Mouse (Mus musculus) ovary, postnatal 36 days (tissue): ENCODE data around the gene Hist1h2bq.
A peak's percentile ranks its signal among the peaks of the same experiment; 100 is the strongest.

Experiments
- DNase-seq: peaks from one replicate; pipeline ENCODE4 v3.0.0; 2022; ENCODE audit warnings: low spot score, mixed read lengths

The Hist1h2bq gene

GRCm38 (mm10) chr13:21787760-21788593 lies 22.0 kb downstream of the Hist1h2bq start:
- no peak for DNase-seq

GRCm38 (mm10) chr13:21786899-21787629 lies 22.9 kb downstream of the Hist1h2bq start, which contains the start of the genes Hist1h2an and Hist1h2bp:
Gene Hist1h2an, minus strand, starts transcription at chr13:21787218.
Gene Hist1h2bp, plus strand, starts transcription at chr13:21787461.
- DNase-seq, result peak; percentile 75

- no peak for DNase-seq
Measured at GRCm38 (mm10) chr13:21786189-21786898, 23.7 kb downstream of the Hist1h2bq start.

GRCm38 (mm10) chr13:21784311-21784710 lies 25.7 kb downstream of the Hist1h2bq start:
- DNase-seq, result no peak

- DNase-seq, result no peak
Measured at GRCm38 (mm10) chr13:21783734-21784161, 26.2 kb downstream of the Hist1h2bq start.

GRCm38 (mm10) chr13:21783255-21783617 lies 26.8 kb downstream of the Hist1h2bq start, which contains the start of gene Hist1h3i:
Gene Hist1h3i, minus strand, starts transcription at chr13:21783370.
- peak; percentile 43 for DNase-seq

- DNase-seq, result peak; percentile 15
Measured at GRCm38 (mm10) chr13:21782361-21783254, 27.4 kb downstream of the Hist1h2bq start.

- no peak for DNase-seq
Measured at GRCm38 (mm10) chr13:21781639-21782038, 28.4 kb downstream of the Hist1h2bq start.

GRCm38 (mm10) chr13:21781021-21781555 lies 28.9 kb downstream of the Hist1h2bq start:
- DNase-seq, result no peak

GRCm38 (mm10) chr13:21779767-21780731 lies 29.9 kb downstream of the Hist1h2bq start, which contains the start of gene Hist1h1b:
Gene Hist1h1b, minus strand, starts transcription at chr13:21780625.
- DNase-seq, result peak; percentile 71

- peak; percentile 54 for DNase-seq
Measured at GRCm38 (mm10) chr13:21778814-21779766, 30.9 kb downstream of the Hist1h2bq start.
